Mouse (Mus musculus): Measurements from ENCODE around the gene Tnr. TPM values are rescaled to one million over a fixed set of nuclear protein-coding genes. Genes with fewer than 3 reads are reported as not detected.

Tnr gene
- 0.08 TPM for polyA plus RNA-seq (2021)

GRCm38 (mm10) chr1:159523578-159523977 is at the start of gene Tnr:
TSS of gene Tnr (plus strand) at chr1:159523769.
- peak; percentile 77 for TF ChIP-seq CTCF (IDR thresholded peaks at IDR 0.05)
- ATAC-seq (no peak), DNase-seq (ENCODE audit: low read depth, low spot score) (no peak)
- in situ Hi-C loops (cut with MboI; ENCODE audit: low pct_unique_long_range_greater_than_20kb): no loop called here
- ChIA-PET CTCF (interaction anchor here (0.8 to 1.8 kb wide), 5 partner anchors 27 to 557 kb away, joined by 3 read pairs; no protein-coding TSS in a partner anchor), POLR2A (no interaction called here)
- H3K27me3 ChIP-seq: peaks cover 14% of the 10 kb centered on the region

DNA sequence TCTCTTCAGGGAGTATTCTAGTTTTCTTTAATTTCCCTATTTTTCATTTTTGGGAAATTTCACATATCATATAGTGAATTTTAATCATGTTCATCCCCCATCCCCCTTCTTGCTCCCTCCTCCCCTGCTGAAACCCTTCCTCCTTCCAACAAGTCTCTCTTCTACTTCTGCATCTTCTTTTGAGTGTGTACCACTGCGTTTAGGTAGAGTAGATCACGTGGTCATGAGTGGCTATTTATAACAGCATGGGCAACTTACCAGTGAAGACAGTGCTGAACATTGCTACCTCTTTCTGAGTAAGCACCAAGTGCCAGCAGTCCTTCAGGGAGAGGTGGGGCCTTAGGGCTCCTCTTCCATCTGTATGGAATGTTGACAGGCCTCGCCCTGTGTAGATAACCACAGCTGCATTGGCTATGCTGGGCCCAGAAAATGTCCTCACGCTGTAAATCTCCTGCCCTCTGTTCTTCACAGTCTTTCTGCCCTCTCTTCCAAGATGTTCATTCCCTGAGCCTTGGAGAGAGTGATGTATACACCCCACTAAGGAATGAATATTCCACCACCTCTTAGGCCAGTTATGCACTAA is 33.6 kb upstream of the Tnr start:
- CTCF ChIA-PET: no interaction called here
- POLR2A ChIA-PET: no interaction called here
- DNase-seq (ENCODE audit: low read depth, low spot score): no peak
- peaks cover 11% of the 10 kb centered on the region for H3K27me3 ChIP-seq
- in situ Hi-C loops (cut with MboI; ENCODE audit: low pct_unique_long_range_greater_than_20kb): no loop called here
- no peak for TF ChIP-seq CTCF (IDR thresholded peaks at IDR 0.05)
- ATAC-seq: no peak

DNA sequence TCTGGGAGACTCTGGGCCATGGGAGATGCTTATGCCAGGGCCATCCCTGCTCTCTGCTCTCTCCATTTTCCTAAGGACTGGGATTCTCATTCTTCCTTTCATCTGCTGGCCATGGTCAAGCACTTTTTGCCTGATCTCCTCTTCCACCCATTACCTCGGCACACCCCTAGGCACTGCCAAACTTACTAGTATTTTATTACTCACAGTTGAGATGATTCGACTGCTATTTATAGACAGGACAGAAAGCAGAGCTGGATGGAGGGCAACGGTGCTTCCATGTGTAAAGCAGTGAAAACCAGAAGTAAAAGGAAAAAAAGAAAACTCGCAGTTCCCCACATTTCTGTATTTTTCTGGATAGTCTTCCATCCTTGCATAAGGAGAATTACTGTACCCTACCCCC is 31.0 kb upstream of the Tnr start:
- in situ Hi-C loops (cut with MboI; ENCODE audit: low pct_unique_long_range_greater_than_20kb): no loop called here
- no peak for TF ChIP-seq CTCF (IDR thresholded peaks at IDR 0.05)
- ChIA-PET POLR2A (no interaction called here), CTCF (no interaction called here)
- ATAC-seq (no peak), DNase-seq (ENCODE audit: low read depth, low spot score) (no peak)
- peaks cover 11% of the 10 kb centered on the region for H3K27me3 ChIP-seq

DNA sequence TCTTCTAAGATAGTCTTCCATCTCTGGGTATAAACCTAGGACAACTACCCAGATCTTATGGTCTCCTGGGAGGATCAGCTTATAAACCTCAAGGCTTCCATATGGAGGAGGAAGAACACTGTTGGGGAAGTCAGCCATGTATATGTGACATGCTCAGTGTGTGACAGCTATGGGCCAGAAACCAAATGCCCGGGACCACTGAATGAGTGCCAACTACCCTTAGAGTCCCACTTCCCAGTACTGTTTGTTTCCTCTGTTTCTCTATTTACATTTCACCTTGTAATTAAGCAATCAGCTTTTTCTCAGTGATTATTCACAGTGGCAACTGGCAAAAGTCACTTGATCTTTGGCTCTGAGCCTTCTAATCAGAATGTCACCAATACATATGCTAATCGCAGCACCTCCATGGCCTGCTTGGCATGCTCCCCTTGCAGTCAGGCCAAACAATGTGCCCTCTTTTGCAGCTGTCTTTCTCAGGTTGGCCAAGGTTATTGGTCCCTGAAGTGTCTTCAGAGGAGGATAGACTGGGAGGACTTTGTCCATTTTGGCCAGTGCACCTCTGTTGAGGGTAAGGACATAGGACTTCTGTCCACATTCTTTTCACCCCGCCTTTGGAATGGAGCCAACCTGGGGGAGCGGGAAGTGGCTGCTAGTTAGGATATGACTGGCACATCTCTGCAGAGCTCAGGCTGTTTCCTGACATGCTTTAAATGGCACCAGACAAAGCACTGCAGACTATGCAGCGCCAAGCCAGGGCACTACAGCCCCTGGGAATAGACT is 29.7 kb upstream of the Tnr start:
- no peak for TF ChIP-seq CTCF (IDR thresholded peaks at IDR 0.05)
- peaks cover 5% of the 10 kb centered on the region for H3K27me3 ChIP-seq
- ATAC-seq (no peak), DNase-seq (ENCODE audit: low read depth, low spot score) (no peak)
- POLR2A ChIA-PET: no interaction called here
- CTCF ChIA-PET: no interaction called here
- in situ Hi-C loops (cut with MboI; ENCODE audit: low pct_unique_long_range_greater_than_20kb): no loop called here

GRCm38 (mm10) chr1:159498236-159498635 is 25.3 kb upstream of the Tnr start:
- in situ Hi-C loops (cut with MboI; ENCODE audit: low pct_unique_long_range_greater_than_20kb): no loop called here
- no peak for TF ChIP-seq CTCF (IDR thresholded peaks at IDR 0.05)
- DNase-seq (ENCODE audit: low read depth, low spot score) (no peak), ATAC-seq (no peak)
- H3K27me3 ChIP-seq: peaks cover 5% of the 10 kb centered on the region
- ChIA-PET CTCF (no interaction called here), POLR2A (no interaction called here)

- DNase-seq (ENCODE audit: low read depth, low spot score) (no peak), ATAC-seq (no peak)
- no peak for TF ChIP-seq CTCF (IDR thresholded peaks at IDR 0.05)
- ChIA-PET CTCF (no interaction called here), POLR2A (no interaction called here)
- in situ Hi-C loops (cut with MboI; ENCODE audit: low pct_unique_long_range_greater_than_20kb): no loop called here
- peaks cover 5% of the 10 kb centered on the region for H3K27me3 ChIP-seq
Observed at GRCm38 (mm10) chr1:159499806-159500460, 23.6 kb upstream of the Tnr start.

- TF ChIP-seq CTCF (IDR thresholded peaks at IDR 0.05): no peak
- ATAC-seq: no peak
- DNase-seq (ENCODE audit: low read depth, low spot score): no peak
- ChIA-PET POLR2A (no interaction called here), CTCF (no interaction called here)
- in situ Hi-C loops (cut with MboI; ENCODE audit: low pct_unique_long_range_greater_than_20kb): no loop called here
- no peaks in the 10 kb centered on the region for H3K27me3 ChIP-seq
Observed at GRCm38 (mm10) chr1:159501911-159502310, 21.7 kb upstream of the Tnr start.

GRCm38 (mm10) chr1:159510667-159511066 is 12.9 kb upstream of the Tnr start:
- H3K27me3 ChIP-seq: no peaks in the 10 kb centered on the region
- ATAC-seq: no peak
- ChIA-PET POLR2A (no interaction called here), CTCF (no interaction called here)
- DNase-seq (ENCODE audit: low read depth, low spot score): no peak
- in situ Hi-C loops (cut with MboI; ENCODE audit: low pct_unique_long_range_greater_than_20kb): no loop called here
- no peak for TF ChIP-seq CTCF (IDR thresholded peaks at IDR 0.05)

DNA sequence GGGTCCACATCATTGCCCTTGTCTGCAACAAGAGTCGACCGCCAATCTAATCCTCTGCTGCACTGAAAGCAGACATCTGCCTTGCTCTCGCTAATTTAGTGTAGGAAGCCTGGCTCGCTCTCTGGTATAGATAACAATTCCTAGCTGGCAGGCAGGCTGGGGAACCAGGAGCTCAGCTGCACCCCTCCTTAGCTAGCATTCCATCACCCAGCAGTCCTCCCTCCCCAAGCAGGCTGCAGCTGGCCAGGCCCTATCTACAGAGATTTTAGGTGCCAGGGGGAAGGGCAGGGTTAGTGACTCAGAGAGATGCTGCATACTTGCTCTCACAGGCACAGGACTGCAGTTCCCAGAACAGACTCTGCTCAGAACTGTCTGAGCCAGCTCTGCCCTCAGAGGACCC is 5.9 kb upstream of the Tnr start:
- DNase-seq (ENCODE audit: low read depth, low spot score) (no peak), ATAC-seq (no peak)
- ChIA-PET CTCF (no interaction called here), POLR2A (no interaction called here)
- peaks cover 3% of the 10 kb centered on the region for H3K27me3 ChIP-seq
- no peak for TF ChIP-seq CTCF (IDR thresholded peaks at IDR 0.05)
- in situ Hi-C loops (cut with MboI; ENCODE audit: low pct_unique_long_range_greater_than_20kb): no loop called here

GRCm38 (mm10) chr1:159519206-159519605 is 4.4 kb upstream of the Tnr start:
- TF ChIP-seq CTCF (IDR thresholded peaks at IDR 0.05): no peak
- in situ Hi-C loops (cut with MboI; ENCODE audit: low pct_unique_long_range_greater_than_20kb): no loop called here
- ChIA-PET POLR2A (interaction anchor here (0.6 kb wide), 1 partner anchor 212 kb away, joined by 3 read pairs; no protein-coding TSS in a partner anchor), CTCF (interaction anchor here (1.1 to 1.3 kb wide), 2 partner anchors 10 to 102 kb away, joined by 3 read pairs; no protein-coding TSS in a partner anchor)
- ATAC-seq: no peak
- peaks cover 5% of the 10 kb centered on the region for H3K27me3 ChIP-seq
- DNase-seq (ENCODE audit: low read depth, low spot score): no peak

GRCm38 (mm10) chr1:159523069-159523468 is 500 bp upstream of the Tnr start:
- H3K27me3 ChIP-seq: peaks cover 14% of the 10 kb centered on the region
- ChIA-PET POLR2A (no interaction called here), CTCF (interaction anchor here (1.0 to 1.8 kb wide), 3 partner anchors 27 to 558 kb away, joined by 3 read pairs; no protein-coding TSS in a partner anchor)
- DNase-seq (ENCODE audit: low read depth, low spot score): no peak
- no peak for TF ChIP-seq CTCF (IDR thresholded peaks at IDR 0.05)
- ATAC-seq: no peak
- in situ Hi-C loops (cut with MboI; ENCODE audit: low pct_unique_long_range_greater_than_20kb): no loop called here
